Mouse (Mus musculus): ENCODE measurements around the gene Cdc14a. TPM values are rescaled to one million over a fixed set of nuclear protein-coding genes. Genes with fewer than 3 reads are reported as not detected.

Gene Cdc14a
- polyA plus RNA-seq, 1 experiment = 6.5 TPM

GRCm38 (mm10) chr3:116298003-116298402 is 125.8 kb downstream of the Cdc14a start:
- TF ChIP-seq CTCF (IDR thresholded peaks at IDR 0.05; ENCODE audit: borderline replicate concordance, extremely low read depth, insufficient read depth, insufficient read length) = no peak
- TF ChIP-seq POLR2A (IDR thresholded peaks at IDR 0.05; ENCODE audit: borderline replicate concordance, extremely low read depth, insufficient read depth, insufficient read length, poor library complexity, severe bottlenecking) = no peak
- DNase-seq (ENCODE audit: low read depth) = no peak

GRCm38 (mm10) chr3:116297170-116297569 is 126.7 kb downstream of the Cdc14a start:
- no peak for TF ChIP-seq CTCF (IDR thresholded peaks at IDR 0.05; ENCODE audit: borderline replicate concordance, extremely low read depth, insufficient read depth, insufficient read length)
- TF ChIP-seq POLR2A (IDR thresholded peaks at IDR 0.05; ENCODE audit: borderline replicate concordance, extremely low read depth, insufficient read depth, insufficient read length, poor library complexity, severe bottlenecking) = no peak
- DNase-seq (ENCODE audit: low read depth) = no peak

- TF ChIP-seq POLR2A (IDR thresholded peaks at IDR 0.05; ENCODE audit: borderline replicate concordance, extremely low read depth, insufficient read depth, insufficient read length, poor library complexity, severe bottlenecking) = no peak
- no peak for TF ChIP-seq CTCF (IDR thresholded peaks at IDR 0.05; ENCODE audit: borderline replicate concordance, extremely low read depth, insufficient read depth, insufficient read length)
- DNase-seq (ENCODE audit: low read depth) = peak; percentile 35
Observed at GRCm38 (mm10) chr3:116290041-116290815, 133.6 kb downstream of the Cdc14a start.

GRCm38 (mm10) chr3:116288833-116289232 is 135.0 kb downstream of the Cdc14a start:
- no peak for DNase-seq (ENCODE audit: low read depth)

GRCm38 (mm10) chr3:116284735-116285134 is 139.1 kb downstream of the Cdc14a start:
- TF ChIP-seq CTCF (IDR thresholded peaks at IDR 0.05; ENCODE audit: borderline replicate concordance, extremely low read depth, insufficient read depth, insufficient read length) (no peak), POLR2A (IDR thresholded peaks at IDR 0.05; ENCODE audit: borderline replicate concordance, extremely low read depth, insufficient read depth, insufficient read length, poor library complexity, severe bottlenecking) (no peak)
- DNase-seq (ENCODE audit: low read depth) = no peak

More at GRCm38 (mm10) chr3:116288833-116289232, 135.0 kb downstream of the Cdc14a start:
- no peak for TF ChIP-seq CTCF (IDR thresholded peaks at IDR 0.05; ENCODE audit: borderline replicate concordance, extremely low read depth, insufficient read depth, insufficient read length)
- no peak for TF ChIP-seq POLR2A (IDR thresholded peaks at IDR 0.05; ENCODE audit: borderline replicate concordance, extremely low read depth, insufficient read depth, insufficient read length, poor library complexity, severe bottlenecking)

- TF ChIP-seq POLR2A (IDR thresholded peaks at IDR 0.05; ENCODE audit: borderline replicate concordance, extremely low read depth, insufficient read depth, insufficient read length, poor library complexity, severe bottlenecking) (no peak), CTCF (IDR thresholded peaks at IDR 0.05; ENCODE audit: borderline replicate concordance, extremely low read depth, insufficient read depth, insufficient read length) (no peak)
- no peak for DNase-seq (ENCODE audit: low read depth)
Observed at GRCm38 (mm10) chr3:116283996-116284395, 139.8 kb downstream of the Cdc14a start.

GRCm38 (mm10) chr3:116281663-116282062 is 142.2 kb downstream of the Cdc14a start:
- TF ChIP-seq CTCF (IDR thresholded peaks at IDR 0.05; ENCODE audit: borderline replicate concordance, extremely low read depth, insufficient read depth, insufficient read length) (no peak), POLR2A (IDR thresholded peaks at IDR 0.05; ENCODE audit: borderline replicate concordance, extremely low read depth, insufficient read depth, insufficient read length, poor library complexity, severe bottlenecking) (no peak)
- peak; percentile 20 for DNase-seq (ENCODE audit: low read depth)

GRCm38 (mm10) chr3:116277146-116277545 is 146.7 kb downstream of the Cdc14a start:
- DNase-seq (ENCODE audit: low read depth) = no peak
- TF ChIP-seq CTCF (IDR thresholded peaks at IDR 0.05; ENCODE audit: borderline replicate concordance, extremely low read depth, insufficient read depth, insufficient read length) (no peak), POLR2A (IDR thresholded peaks at IDR 0.05; ENCODE audit: borderline replicate concordance, extremely low read depth, insufficient read depth, insufficient read length, poor library complexity, severe bottlenecking) (no peak)

- no peak for DNase-seq (ENCODE audit: low read depth)
- no peak for TF ChIP-seq CTCF (IDR thresholded peaks at IDR 0.05; ENCODE audit: borderline replicate concordance, extremely low read depth, insufficient read depth, insufficient read length)
- no peak for TF ChIP-seq POLR2A (IDR thresholded peaks at IDR 0.05; ENCODE audit: borderline replicate concordance, extremely low read depth, insufficient read depth, insufficient read length, poor library complexity, severe bottlenecking)
Observed at GRCm38 (mm10) chr3:116271679-116272078, 152.2 kb downstream of the Cdc14a start.

GRCm38 (mm10) chr3:116267036-116267654 is 156.7 kb downstream of the Cdc14a start:
- DNase-seq (ENCODE audit: low read depth) = no peak
- TF ChIP-seq CTCF (IDR thresholded peaks at IDR 0.05; ENCODE audit: borderline replicate concordance, extremely low read depth, insufficient read depth, insufficient read length) (no peak), POLR2A (IDR thresholded peaks at IDR 0.05; ENCODE audit: borderline replicate concordance, extremely low read depth, insufficient read depth, insufficient read length, poor library complexity, severe bottlenecking) (no peak)

GRCm38 (mm10) chr3:116266360-116266759 is 157.5 kb downstream of the Cdc14a start:
- DNase-seq (ENCODE audit: low read depth) = no peak
- TF ChIP-seq CTCF (IDR thresholded peaks at IDR 0.05; ENCODE audit: borderline replicate concordance, extremely low read depth, insufficient read depth, insufficient read length) (no peak), POLR2A (IDR thresholded peaks at IDR 0.05; ENCODE audit: borderline replicate concordance, extremely low read depth, insufficient read depth, insufficient read length, poor library complexity, severe bottlenecking) (no peak)
